Mouse (Mus musculus): ENCODE results near the gene Gm4871.

Gene Gm4871

GRCm38 (mm10) chr5:144990051-144990450, 42.5 kb downstream of the Gm4871 start:
- DNase-seq = no peak

- peak; percentile 26 for DNase-seq
Measured at GRCm38 (mm10) chr5:144989061-144989405, 43.5 kb downstream of the Gm4871 start.

GRCm38 (mm10) chr5:144988340-144989060, 44.1 kb downstream of the Gm4871 start:
- DNase-seq = peak; percentile 67

GRCm38 (mm10) chr5:144987561-144987960, 45.0 kb downstream of the Gm4871 start:
- no peak for DNase-seq

- DNase-seq = no peak
Measured at GRCm38 (mm10) chr5:144984839-144985238, 47.7 kb downstream of the Gm4871 start.

GRCm38 (mm10) chr5:144983227-144983626, 49.3 kb downstream of the Gm4871 start:
- DNase-seq = no peak
